Mouse (Mus musculus) hindbrain, embryonic 12.5 days (tissue): ENCODE measurements at regions not wholly inside any gene's neighbourhood (a gene's known extent, or its start where the extent isn't known, plus 50 kb on each side); places are given as distances from the start of the nearest gene placed in this dataset.

Experiments used
- ATAC-seq: fragments of 200-750 bp; cut with Nextera tagmentation; 2 replicates; pipeline ENCODE4 v1.8.0; 2017; ENCODE audit warnings: moderate TSS enrichment; ENCODE audit not compliant: low FRiP score
- H3K27ac ChIP-seq: fragments of 300-500 bp; sonication (generic); 2 replicates; pipeline ENCODE4 v1.5.1; 2016; ENCODE audit warnings: mild to moderate bottlenecking
- H3K27me3 ChIP-seq: fragments of 300-500 bp; sonication (generic); 2 replicates; pipeline ENCODE4 v1.6.1; 2016; ENCODE audit warnings: mild to moderate bottlenecking
- H3K36me3 ChIP-seq: fragments of 300-500 bp; sonication (generic); 2 replicates; pipeline ENCODE4 v1.6.1; 2016; ENCODE audit warnings: mild to moderate bottlenecking
- H3K4me1 ChIP-seq: fragments of 300-500 bp; sonication (generic); 2 replicates; pipeline ENCODE4 v1.6.1; 2016
- H3K4me2 ChIP-seq: fragments of 300-500 bp; sonication (generic); replicated peaks from 2 replicates; pipeline ENCODE4 v1.6.1; 2016; ENCODE audit warnings: mild to moderate bottlenecking
- H3K4me3 ChIP-seq: fragments of 300-500 bp; sonication (generic); 2 replicates; pipeline ENCODE4 v1.5.1; 2016; ENCODE audit warnings: mild to moderate bottlenecking
- H3K9ac ChIP-seq: fragments of 300-500 bp; sonication (generic); 2 replicates; pipeline ENCODE4 v1.6.1; 2016; ENCODE audit warnings: mild to moderate bottlenecking, moderate library complexity
- H3K9me3 ChIP-seq: fragments of 300-500 bp; sonication (generic); replicated peaks from 2 replicates; pipeline ENCODE4 v1.6.1; 2016; ENCODE audit warnings: mild to moderate bottlenecking
- WGBS: fragments of 180-500 bp; shearing (Covaris S2); methylation state at CpG from one replicate; pipeline ENCODE4 v1.1.7; 2016; 5-methylcytosine and 5-hydroxymethylcytosine counted together

DNA sequence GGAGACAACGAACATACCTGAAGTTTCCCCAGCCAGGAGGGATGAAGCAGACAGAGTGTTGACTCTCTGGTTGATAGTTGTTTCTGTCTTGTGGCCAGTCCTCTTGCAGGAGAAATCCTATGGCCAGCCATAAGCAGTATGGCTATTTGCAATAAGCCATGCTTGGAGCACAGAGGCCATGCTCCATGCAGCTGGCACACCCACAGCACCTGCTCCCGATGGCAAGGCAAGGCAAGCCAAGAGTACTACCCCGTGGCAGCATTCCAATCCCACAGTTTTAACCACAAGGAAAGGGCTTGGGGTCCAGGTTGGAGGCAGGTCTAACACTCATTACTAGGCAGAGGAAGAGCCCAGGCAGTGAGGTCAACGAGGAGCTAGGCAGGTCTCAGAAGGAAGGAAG is 181.5 kb downstream of the Bcor start:
- WGBS, result 77% methylated on average over 4 of the region's 4 CpGs
- no peak overlapping the region for H3K9ac ChIP-seq
- no peaks in the 10 kb centered on the region for H3K4me1 ChIP-seq
- H3K27me3 ChIP-seq, result peaks cover 24% of the 10 kb centered on the region
- no peaks in the 10 kb centered on the region for H3K9me3 ChIP-seq
- ATAC-seq, result no peak
- no peak overlapping the region for H3K27ac ChIP-seq
- no peak overlapping the region for H3K4me2 ChIP-seq
- no peaks in the 10 kb centered on the region for H3K36me3 ChIP-seq
- H3K4me3 ChIP-seq, result no peak overlapping the region

DNA sequence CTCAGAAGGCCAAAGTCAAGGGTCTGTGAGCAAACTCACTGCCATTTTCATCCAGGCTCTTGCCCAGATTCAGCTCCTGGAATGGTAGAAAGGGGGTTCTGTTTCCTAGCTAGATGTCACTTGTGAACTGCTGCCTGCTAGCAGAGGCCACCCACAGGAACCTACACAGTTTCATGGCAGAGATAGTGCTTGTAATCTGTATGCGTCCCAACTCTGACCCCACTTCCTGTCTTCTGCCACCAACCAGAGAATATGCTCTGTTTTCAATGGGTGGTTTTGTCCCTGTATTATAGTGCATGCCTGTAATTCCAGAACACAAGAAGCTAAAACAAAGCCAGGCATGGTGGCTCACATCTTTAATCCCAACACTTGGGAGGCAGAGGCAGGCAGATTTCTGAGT is 176.9 kb downstream of the Bcor start:
- peaks cover 37% of the 10 kb centered on the region for H3K27me3 ChIP-seq
- H3K4me1 ChIP-seq, result no peaks in the 10 kb centered on the region
- H3K27ac ChIP-seq, result no peak overlapping the region
- WGBS, result 85% methylated on average over 1 of the region's 1 CpGs
- H3K9me3 ChIP-seq, result no peaks in the 10 kb centered on the region
- H3K9ac ChIP-seq, result no peak overlapping the region
- ATAC-seq, result no peak
- H3K36me3 ChIP-seq, result no peaks in the 10 kb centered on the region
- no peak overlapping the region for H3K4me3 ChIP-seq
- no peak overlapping the region for H3K4me2 ChIP-seq
